Mouse (Mus musculus) ovary, adult 18-20 months (tissue): ENCODE measurements around the gene Zfp988.
"Not testable (repeated sequence)": the region's sequence is repeated elsewhere in the genome, so short reads cannot be mapped to it uniquely, and the experiment has no call there.

Source experiments
- DNase-seq: peaks from one replicate; pipeline ENCODE4 v3.0.0; 2022; ENCODE audit warnings: low spot score, mixed read lengths

The Zfp988 gene

DNA sequence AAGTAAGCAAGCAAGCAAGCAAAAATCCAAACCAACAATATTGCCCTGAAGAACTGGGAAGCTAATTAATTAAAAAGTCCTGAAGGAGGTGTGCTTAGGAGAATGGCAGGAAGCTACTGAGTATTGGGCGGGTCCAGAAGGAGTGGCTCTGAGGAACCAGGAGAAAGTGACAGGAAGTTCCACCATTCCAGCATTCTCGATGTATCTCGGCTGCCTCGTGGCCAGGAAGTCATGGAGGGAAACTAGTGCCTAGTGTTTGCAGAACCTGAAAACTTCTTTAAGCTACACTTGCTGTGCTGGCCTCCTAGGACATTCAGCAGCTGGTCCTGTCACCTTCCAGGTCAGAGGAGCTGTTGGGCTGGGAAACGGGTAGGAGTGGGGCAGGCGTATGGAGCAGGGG, at the start of gene Zfp988:
TSS of gene Zfp988 (plus strand) at position 239 of the 400 bp plus-strand sequence.
- not testable (repeated sequence) for DNase-seq

DNA sequence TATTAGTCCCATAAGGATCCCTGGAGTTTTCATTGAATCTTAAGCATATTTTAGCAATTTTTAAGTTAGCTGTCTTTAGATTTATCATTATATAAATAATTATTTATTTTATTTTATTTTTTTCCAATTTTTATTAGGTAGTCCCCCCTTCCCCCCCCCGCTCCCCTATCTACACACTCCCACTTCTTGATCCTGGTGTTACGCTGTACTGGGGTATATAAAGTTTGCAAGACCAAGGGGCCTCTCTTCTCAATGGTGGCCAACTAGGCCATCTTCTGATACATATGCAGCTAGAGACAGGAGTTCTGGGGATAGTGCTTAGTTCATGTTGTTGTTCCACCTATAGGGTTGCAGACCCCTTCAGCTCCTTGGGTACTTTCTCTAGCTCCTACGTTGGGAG, 42.8 kb upstream of the Zfp988 start:
- DNase-seq, result not testable (repeated sequence)

DNA sequence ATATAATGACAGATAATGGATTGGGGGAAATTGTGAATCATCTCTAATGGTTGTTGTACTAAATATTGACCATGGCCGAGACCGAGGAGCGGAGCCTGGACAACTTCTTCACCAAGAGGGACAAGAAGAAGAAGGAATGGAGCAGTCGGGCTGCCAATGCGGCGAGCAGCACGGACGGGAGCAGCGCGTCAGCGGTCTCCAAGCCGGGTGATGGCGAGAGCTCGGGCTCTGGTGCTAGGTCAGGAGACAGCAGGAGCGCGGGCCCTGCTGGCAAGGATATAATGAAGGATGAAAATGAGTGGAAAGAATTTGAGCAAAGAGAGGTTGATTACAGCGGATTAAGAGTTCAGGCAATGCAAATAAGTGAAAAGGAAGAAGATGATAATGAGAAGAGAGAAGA, 38.2 kb upstream of the Zfp988 start:
- not testable (repeated sequence) for DNase-seq

DNA sequence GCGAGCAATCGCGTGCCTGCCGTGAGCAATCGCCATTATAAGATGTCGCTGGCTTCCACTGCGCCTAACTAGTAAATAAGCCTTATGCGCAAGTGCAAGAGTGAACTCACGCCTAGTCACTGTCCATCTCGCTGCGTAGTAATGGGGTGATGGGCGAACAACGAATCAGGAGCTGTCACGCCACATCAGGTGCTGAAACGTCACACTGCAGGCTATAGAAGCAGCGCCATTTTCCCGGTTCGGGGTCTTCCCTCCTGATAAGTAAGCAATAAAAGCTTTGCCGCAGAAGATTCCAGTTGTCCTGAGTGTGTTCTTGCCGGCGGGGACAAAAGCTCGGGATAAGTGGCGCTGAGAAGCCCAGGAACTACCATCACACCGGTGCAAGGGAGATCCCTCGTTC, 36.7 kb upstream of the Zfp988 start:
- DNase-seq, result not testable (repeated sequence)

DNA sequence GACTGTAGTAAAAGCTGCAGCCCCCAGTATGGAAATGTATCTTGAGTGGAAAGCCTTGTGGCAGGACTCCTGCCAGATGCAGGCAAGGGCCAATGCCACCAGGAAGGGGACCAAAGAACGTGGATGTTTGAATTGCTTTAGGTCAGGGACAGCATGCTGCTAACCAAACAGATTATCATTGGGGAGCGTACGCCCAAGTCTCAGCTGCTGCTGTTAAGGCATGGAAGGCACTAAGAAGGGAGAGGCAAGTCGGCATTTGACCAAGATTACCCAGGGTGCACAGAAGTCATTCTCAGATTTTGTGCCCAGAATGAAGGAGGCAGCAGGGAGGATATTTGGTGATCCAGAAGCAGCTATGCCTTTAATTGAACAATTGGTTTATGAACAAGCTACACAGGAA, 35.4 kb upstream of the Zfp988 start:
- DNase-seq, result not testable (repeated sequence)

DNA sequence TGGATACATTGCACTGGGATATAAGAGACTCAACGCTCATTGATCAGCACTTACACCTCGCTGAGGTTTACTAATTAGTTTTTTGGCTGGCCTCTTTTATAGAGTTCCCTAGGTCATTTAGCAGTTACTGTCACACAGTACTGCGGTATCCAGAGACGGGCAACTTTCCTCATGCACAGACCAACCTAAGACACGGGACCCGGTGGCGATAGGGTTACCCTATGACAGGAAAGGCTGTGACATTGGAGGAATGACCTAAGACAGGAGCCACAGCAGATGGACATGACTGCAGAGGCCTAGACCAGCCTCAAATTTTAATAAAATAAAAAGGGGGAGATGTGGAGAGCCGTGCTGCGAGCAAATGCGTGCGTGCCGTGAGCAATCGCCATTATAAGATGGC, 33.9 kb upstream of the Zfp988 start:
- not testable (repeated sequence) for DNase-seq

DNA sequence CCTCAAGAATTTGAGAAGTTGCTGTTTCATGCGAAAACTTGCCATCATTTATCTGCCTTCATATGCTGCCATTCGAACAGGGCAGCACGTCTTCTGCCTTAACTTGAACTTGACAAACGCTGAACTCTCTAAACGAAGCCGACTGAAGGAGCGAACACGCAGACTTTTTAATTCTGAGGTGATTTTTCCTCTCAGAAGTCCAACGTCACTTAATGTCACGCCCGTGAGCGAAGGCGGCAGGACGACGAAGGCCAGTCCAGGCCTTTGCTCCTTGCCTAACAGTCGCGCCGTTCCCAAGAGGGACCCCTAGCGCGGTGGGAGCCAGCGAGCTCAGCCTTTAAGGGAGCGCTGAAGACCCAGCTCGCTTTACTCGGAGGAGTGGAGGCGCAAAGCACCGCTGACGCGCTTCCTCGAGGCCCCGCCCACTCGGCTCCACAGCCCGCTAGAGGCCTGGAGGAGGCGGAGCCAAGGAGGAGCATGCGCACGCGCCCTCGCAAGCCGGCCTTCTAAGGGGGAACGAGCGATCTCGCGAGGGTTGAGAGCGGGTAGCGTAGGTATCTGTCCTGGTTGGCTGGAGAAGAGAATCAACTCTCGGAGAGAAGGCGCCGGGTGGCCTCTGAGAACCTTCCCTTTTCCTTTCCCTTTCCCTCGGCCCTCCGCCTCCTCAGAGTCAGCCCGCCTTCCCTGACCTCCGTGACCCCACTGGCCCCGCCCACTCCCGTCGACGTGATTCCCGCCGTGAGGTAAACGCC, 30.3 kb upstream of the Zfp988 start:
- not testable (repeated sequence) for DNase-seq

DNA sequence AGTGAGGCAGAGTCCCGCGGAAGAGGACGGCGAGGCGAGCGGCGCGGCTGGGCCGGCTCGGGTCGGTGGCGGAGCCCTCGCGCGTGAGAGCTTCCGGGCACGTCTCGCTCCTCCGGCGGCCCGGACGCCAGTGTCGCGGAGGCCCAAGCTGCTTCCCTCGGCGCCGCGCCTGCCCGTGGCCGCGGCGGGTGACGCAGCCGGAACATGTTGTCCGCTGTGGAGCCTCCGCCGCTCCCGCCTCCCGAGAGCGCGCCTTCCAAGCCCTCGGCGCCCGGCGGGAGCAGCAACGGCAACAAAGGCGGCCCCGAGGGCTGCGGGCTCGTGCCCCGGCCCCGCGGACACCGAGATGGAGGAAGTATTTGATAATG, 29.7 kb upstream of the Zfp988 start:
- DNase-seq, result not testable (repeated sequence)

DNA sequence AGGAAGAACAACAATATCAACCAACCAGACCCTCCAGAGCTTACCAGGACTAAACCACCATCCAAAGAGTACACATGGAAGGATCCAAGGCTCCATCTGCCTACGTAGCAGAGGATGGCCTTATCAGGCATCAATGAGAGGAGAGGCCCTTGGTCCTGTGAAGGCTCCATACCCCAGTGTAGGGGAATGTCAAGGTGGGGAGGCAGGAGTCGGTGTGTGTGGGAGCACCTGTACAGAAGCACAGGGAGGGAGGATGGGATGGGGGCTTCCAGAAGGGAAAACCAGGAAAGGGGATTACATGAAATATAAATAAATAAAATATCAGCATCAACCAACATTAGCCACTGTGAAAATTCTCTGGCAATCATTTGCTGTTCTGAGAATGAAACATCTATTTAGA, 25.1 kb upstream of the Zfp988 start:
- DNase-seq, result not testable (repeated sequence)

DNA sequence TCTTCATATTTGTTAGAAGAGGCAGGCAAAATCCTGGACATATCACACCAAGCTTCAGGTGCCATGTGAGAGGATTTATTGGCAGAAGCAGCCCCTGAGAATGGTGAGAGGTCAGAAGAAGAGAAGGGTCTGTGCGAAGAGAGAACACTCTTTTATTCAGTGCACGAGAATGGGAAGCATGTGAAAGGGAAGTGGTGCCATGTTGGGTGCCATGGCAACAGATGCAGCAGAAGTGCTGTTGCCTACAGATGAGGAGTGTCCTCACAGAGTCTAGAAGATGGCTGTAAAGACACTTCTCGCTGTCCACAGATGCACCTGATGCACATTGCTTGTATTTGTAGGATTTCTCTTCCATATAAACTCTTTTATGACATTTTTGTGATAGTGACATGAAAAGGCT, 6.9 kb upstream of the Zfp988 start:
- DNase-seq, result not testable (repeated sequence)

DNA sequence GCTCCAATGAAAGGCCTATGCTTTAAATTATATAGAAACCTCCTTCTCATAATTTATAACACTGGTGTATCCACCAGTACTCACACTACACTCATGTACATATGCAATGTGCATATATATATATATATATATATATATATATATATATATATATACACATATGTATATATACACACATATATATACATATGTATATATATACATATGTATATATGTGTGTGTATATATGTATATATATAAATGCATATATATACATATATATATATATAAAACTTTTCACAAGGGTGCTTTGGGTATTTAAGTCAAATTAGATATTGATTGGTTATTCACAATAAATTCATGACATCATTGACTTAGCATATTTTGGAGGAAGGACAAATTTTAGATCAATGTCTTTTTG, 3.1 kb upstream of the Zfp988 start:
- not testable (repeated sequence) for DNase-seq

DNA sequence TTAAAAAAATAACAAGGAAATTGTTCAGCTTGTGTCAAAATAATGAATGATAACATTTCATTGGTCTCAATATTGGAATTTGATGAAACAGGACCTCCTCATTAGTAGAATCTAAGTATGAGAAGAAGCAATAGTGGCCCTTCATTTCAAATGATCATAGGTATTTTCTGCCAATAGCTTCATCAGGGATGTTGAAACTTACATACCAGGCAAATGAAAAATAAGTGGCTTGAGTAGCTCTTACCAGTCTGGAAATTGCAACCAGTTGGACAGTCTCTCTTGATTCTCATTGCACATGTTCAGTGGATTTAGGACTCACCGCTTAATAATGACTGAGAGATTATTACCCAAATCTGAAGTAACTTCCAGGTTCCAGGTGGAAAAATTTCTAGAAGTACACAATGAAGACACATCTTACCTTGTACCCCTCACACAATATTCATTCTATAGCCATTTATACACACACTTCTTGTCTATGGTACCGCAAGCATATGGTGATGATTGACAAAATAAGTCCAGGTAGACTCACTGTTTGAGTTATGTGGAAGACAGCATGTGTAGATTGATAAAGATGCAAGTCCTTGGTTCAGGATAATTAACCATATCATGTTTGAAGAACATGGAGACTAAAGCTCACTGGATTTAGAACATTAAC, 29.7 kb downstream of the Zfp988 start:
- not testable (repeated sequence) for DNase-seq

DNA sequence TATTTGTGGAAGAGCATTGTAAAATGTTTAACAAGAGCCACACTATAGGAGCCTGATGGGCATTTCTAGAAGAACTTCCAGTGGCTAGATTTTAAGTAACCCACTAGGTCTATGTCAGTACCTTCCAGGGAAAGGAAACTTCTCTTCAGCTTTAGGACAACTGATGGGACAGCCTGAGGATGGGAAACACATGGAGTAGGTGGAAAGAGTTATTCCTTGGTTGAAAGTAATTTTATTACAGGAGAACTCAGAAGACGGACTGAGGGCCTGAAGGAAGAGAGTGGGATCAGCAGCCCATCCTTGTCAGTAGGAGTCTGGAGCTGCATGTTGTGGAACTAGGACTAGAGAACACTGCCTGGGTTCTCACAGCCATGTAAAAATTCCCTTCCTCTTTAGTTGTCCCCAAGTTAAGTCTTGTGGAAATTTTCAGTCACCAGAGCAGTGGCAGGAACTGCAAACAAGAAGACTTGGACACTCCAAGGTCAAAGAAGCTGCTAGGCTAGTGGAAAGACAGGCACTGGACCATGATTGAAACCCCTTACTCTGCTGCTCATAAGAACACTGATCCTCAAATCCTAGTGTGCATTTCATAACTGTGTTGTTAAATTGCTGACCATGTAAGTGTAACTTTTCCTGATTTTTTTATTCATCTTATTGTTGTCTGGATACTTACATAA, 30.4 kb downstream of the Zfp988 start:
- peak; percentile 8 for DNase-seq

DNA sequence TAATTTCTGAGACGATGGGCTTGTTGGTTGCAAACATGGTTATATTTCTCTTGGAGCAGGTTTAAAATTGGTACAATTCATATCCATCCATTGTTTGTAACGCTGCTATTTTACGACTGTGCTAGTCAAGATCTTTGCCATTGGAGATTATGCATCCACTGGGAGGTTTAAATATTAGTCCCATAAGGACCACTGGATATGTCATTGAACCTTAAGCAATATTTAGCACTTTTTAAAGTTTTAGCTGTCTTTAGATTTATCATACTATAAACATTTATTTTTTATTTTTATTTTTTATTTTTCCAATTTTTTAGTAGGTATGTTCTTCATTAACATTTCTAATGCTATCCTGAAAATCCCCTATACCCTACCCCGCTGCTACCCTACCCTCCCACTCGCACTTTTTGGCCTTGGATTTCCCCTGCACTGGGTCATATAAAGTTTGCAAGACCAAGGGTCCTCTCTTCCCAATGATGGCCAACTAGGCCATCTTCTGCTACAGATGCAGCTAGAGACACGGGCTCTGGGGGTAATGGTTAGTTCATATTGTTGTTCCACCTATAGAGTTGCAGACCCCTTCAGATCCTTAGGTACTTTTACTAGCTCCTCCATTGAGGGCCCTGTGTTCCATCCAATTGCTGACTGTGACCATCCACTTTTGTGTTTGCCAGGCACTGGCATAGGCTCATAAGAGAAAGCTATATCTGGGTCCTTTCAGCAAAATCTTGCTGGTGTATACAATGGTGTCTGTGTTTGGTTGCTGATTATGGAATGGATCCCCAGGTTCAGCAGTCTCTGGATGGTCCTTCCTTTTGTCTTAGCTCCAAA, 31.1 kb downstream of the Zfp988 start:
- DNase-seq, result peak; percentile 21

DNA sequence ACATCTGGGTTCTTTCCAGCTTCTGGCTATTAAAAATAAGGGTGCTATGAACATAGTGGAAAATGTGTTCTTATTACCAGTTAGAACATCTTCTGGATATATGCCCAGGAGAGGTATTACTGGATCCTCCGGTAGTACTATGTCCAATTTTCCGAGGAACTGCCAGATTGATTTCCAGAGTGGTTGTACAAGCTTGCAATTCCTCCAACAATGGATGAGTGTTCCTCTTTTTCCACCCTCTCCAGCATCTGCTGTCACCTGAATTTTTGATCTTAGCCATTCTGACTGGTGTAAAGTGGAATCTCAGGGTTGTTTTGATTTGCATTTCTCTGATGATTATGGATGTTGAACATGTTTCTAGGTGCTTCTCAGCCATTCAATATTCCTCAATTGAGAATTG, 32.0 kb downstream of the Zfp988 start:
- peak; percentile 2 for DNase-seq

DNA sequence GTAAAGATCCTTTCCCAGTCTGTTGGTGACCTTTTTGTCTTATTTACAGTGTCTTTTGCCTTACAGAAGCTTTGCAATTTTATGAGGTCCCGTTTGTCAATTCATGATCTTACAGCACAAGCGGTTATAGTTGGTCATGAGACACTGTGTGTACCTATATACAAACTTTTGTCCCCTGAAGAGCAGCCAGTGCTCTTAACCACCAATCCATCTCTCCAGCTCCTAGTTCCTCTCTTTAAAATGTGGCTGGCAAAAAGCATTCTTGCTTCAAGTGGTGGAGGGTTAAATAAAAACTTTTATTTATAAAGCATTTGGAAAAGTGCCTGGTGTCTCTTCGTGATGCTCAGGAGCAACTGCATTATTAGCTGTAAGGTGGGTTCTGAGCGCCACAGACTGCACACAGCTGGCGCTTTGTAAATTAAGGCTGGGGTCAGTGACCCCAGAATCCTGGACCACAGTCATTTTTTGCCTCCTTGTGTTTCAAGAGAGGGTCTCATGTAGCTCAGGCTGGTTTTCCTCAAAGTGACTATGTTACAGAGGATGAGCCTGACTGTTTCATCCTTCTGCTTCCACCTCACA, 32.6 kb downstream of the Zfp988 start:
- peak; percentile 32 for DNase-seq

DNA sequence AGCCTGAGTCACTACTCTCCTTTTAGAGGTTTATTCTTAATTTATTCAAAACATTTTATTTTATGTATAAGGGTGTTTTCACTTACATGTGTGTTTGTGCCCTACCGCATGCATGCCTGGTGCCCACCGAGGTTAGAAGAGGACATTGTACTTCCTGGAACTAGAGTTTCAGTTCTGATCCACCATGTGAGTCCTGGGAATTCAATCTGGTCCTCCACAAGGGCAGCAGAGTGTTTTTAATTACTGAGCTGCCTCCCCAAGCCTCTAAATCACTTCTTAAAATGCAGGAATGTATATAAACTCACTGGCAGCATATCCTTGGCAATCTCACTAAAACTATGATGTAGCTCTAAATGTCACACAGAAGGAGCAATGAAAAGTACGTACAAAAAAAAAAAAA, 33.2 kb downstream of the Zfp988 start:
- peak; percentile 2 for DNase-seq

DNA sequence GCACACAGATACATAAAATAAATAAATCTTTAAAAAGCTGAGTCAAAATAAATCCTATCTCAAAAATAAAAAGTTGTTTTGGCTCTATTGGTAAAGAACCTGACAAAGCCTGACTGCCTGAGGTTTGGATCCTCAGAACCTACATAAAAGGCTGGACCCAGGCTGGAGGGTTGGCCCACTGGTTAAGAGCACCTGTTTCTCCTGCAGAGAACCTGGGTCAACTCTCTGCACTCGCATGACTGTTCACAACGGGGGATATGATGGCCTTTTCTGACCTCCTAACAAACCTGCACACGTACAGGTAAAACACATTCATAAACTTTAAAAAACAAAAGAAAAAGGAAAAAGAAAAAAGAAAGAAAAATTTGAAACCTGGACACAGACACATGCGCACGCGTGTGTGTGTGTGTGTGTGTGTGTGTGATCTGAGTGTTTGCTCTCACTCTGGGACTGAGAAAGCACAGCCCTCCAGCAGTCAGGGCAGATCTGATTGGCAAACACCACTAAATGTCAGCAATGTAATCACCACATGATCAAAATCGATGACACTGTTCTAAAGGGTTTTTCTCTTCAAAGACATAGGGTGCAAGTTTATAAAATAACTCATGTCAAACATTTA, 34.2 kb downstream of the Zfp988 start:
- DNase-seq, result peak; percentile 22

DNA sequence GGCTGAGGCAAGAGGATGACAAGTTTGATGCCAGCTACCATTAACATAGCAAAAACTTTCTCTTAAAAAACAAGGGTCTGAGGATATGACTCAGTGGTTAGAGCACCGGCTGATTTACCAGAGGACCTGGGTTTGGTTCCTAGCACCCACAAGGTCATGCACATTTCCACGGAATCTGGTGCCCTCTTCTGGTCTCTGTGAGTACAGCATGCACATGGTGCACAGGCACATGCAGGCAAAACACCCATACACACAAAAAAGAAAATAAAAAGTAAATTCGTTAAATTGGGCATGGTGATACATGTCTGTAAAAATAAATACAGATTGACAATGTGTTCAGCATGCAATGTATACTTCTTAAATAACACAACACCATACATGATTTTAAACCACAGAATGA, 34.8 kb downstream of the Zfp988 start:
- DNase-seq, result peak; percentile 4

DNA sequence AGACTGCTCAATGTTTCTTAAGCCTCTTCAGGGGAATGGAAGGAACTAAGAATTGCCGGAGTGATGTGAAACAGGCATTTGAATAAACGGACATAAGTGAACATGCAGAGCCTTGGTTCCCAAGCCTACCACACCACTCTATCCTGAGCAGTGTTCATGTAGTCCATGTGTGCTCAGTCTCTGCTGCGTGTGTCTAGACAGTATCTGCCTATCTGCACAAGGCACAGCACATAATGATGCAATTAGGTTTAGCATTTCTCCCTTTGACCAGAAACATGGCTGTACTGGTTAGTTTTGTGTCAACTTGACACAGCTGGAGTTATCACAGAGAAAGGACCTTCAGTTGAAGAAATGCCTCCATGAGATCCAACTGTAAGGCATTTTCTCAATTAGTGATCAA, 35.4 kb downstream of the Zfp988 start:
- DNase-seq, result not testable (repeated sequence)
